Mouse (Mus musculus) megakaryocyte, adult 5-6 weeks (primary cell): Measurements from ENCODE around the gene Crtc2. TPM values are rescaled to one million over a fixed set of nuclear protein-coding genes. Genes with fewer than 3 reads are reported as not detected.
A peak's percentile ranks its signal among the peaks of the same experiment; 100 is the strongest.
"Not testable (repeated sequence)": the region's sequence is repeated elsewhere in the genome, so short reads cannot be mapped to it uniquely, and the experiment has no call there.

ENCODE experiments used
- ATAC-seq: 2 replicates; pipeline ENCODE4 v1.8.0; 2016; ENCODE audit warnings: mild to moderate bottlenecking, inconsistent platforms; ENCODE audit not compliant: poor library complexity, severe bottlenecking
- total RNA-seq, 2 experiments: library from RNA; stranded (forward) in 1 of 2; stranded (reverse) in 1 of 2; fragments of 153-499, 151-499 nt in 1 of 2; fragments of 221-1000, 200-1000 nt in 1 of 2; gene quantifications; 2 replicates each; pipeline versions ENCODE4 v1.2.3 to v1.2.4; 2015 to 2017

Gene Crtc2
- total RNA-seq, 2 experiments from 2014 or later: 11.3 to 49.5 TPM

DNA sequence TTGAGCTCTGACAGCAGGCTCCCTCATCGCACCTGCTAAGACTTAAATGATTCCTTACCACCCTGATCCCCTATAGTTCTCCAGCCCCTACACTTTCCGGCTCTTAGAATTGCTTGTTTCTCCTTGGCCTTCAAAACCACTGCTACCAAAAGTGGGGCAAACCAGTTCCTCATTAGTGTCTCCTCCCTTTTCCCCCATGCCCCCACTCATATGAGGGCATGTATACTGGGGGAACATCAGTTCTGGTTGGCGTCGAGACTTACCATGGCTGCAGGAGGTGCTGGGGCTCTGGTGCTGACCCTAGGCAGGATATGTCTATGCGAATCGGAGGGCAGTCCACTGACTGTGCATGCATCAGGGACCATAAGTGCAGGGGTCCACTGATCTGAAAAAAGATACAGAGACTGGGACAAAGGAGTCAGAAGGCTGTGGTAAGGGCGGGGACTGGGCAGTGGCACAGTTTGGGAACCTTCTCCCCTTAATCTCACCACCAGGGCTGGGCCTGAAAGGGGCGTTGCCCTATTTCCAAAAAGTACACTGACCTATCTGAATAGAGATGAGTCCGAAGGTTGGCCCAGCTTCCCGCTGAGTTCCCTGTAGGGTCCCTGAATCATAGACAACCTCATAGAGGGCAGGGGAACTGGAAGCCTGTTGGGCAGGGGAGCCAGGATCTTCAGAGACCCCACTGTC, 12.1 kb upstream of the Crtc2 start:
- 0 out of 2 replicates have a peak, but pooled peaks have one; percentile 12 for ATAC-seq

DNA sequence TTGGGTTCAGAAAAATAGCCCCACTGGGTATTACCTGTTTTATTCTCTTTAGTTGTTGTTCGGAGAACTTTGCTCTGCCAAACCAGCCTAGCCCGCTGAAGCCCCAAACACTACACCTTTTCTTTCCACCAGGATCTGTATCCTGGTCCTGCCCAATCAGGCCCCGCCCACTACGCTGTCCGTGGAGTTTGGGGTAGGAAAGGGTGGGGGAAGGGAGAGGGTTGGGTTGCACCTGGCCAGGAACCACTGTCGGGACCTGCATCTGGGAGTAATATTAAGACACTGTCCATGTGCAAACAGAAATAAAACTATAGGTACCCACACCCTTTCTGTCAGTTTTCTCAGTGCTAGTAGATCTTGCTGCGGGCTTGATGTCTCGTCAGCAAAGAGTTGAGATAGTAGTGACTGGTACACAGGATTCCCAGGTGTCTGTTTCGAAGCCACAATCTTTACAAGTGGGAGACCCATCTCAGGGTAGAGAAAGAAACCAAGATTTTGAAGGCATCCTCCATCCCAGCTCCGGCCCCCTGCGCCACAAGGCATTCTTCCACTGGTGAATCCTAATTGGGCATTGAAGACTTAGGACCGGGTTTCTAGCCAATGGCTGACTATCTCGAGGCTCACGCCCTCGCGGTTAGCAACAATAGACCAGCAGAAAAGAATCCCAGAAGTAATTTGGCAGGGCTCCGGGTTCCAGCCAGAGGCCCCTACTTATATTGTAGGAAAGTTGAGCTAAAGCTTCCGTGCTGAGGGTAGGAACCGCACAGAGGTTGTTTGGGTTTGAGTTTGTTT, 10.8 kb upstream of the Crtc2 start, which contains the start of gene Creb3l4:
TSS of gene Creb3l4 (minus strand) at position 529 of the 792 bp plus-strand sequence.
- no peak for ATAC-seq

DNA sequence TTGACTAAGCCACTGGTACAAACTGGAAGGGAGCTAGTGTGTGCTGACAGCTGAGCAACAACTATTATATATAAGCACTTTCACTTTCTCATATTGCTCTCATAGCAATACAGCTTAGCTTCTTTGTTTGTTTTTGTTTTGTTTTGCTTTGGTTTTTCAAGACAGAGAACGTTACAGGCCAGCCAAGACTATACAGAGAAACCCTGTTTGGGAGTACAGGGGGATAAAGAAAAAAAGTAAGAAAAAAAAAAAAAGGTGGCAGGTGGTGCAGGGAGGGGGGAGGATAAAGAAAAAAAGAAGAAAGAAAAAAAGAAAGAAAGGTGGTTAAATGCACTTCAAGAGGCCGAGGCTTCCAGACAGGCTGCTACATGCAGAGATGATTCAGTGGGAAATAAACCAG, 8.6 kb upstream of the Crtc2 start:
- no peak for ATAC-seq

DNA sequence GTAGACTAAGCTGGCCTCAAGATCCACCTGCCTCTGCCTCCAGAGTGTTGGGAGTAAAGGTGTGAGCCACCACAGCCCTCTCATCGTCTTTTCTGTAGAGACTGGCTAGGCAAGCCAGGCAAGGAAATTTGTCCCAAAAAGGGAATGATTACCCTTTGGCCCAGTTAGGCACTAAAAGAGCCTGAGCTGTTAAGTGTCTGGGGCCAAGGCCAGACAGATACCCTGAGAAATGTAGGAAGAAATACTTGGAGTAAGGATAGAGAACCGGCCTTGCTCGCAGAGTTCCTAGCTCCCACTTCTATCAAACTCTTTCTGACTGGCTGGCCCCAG, 6.4 kb upstream of the Crtc2 start:
- no peak for ATAC-seq

DNA sequence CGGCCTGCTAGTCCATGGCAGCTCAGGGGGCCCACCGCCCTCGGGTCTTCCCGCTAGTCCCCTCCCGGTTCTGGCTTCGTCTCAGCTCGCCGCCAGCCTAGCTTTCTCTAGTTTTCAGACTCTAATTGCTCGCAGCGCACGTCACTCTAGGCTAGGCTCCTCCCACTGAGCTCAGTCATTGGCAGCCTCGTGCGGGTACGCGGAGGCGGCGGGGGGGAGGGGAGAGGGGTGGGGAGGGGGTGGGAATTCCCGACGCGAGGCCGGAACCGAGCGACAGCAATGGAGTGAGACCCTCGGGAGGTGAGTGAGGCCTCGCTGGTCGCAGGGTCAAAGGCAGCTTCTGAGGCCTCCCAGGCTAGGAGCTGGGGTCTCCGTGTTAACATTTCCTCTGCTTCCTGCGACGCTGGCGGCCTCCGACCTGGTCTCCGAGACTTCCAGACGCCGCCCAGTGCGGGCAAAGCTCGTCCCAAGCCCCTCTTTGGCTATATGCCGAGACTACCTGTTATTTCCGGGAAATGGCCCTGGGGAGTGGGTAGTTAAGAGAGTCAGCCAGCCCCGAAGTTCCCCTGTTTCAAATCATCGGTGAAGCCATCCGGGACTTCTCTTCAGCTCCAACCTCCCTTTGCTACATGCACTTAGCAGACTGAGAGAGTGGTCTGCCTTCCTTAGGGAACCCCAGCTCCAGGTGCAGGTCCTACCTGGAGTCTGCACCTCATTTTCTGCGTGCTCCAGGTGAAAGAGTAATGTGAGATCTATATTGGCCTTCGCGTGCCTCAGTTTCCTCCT, 5.8 kb upstream of the Crtc2 start, which contains the start of gene Slc39a1:
TSS of gene Slc39a1 (plus strand) at position 213 of the 786 bp plus-strand sequence.
- peak; percentile 96 for ATAC-seq

DNA sequence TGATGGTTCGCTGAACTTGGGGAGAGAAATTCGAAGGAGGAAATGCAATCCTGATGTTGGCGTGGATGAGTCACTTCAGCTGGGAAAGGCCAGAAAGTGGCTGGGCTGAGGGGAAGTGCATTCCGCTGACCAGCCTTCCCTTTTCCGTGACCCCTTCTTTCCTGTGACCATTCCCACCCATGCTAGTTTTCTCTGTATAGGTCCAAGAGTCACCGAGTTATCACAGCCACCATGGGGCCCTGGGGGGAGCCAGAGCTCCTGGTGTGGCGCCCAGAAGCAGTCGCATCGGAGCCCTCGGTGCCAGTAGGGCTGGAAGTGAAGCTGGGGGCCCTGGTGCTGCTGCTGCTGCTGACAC, 5.2 kb upstream of the Crtc2 start:
- peak; percentile 41 for ATAC-seq

DNA sequence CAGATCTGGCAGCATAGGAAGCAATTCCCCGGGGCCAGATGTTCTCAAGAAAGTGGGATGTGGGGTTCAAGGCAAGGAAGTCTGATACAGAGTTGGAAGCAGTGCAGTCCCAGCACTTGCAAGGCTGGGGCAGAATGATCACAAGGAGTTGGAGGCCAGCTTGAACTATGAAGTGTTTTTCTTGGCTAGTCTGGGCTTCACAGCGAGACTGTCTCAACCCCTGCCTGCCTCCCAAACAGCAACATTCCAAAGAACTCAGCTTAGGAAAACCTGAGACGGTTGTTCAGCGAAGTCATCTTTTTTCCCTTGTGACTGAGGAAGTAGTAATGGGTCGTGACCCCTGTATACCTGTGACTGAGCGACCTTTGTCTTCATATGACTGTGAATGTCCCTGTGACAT, 3.2 kb upstream of the Crtc2 start:
- no peak for ATAC-seq

DNA sequence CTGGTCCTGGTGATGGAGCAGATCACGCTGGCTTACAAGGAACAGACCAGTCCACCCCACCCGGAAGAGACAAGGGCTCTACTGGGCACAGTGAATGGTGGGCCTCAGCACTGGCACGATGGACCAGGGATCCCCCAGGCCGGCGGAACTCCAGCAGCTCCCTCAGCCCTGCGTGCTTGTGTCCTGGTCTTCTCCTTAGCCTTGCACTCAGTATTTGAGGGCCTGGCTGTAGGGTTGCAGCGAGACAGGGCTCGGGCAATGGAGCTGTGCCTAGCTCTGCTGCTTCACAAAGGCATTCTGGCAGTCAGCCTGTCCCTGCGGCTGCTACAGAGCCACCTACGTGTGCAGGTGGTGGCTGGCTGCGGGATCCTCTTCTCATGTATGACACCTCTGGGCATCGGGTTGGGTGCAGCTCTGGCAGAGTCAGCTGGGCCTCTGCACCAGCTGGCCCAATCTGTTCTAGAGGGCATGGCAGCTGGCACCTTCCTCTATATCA, 2.2 kb upstream of the Crtc2 start:
- not testable (repeated sequence) for ATAC-seq

DNA sequence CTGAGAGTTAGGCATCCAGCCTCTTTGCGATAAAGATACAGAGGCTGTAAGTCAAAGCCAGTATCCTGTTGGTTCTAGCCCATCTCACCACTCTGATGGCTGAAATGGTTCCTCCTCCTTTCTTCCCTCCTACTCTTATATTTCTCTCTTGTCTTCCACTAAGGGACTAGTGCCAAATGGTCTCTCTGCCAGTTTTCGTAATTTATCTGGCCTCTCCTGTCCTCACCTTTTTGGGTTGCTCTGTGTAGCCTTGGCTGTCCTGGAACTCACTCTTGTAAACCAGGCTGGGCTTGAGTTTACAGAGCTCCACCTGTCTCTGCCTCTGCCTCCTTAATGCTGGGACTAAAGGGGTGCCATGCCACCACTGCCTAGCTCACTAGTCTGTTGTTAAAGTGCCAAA, 1.3 kb upstream of the Crtc2 start:
- not testable (repeated sequence) for ATAC-seq

DNA sequence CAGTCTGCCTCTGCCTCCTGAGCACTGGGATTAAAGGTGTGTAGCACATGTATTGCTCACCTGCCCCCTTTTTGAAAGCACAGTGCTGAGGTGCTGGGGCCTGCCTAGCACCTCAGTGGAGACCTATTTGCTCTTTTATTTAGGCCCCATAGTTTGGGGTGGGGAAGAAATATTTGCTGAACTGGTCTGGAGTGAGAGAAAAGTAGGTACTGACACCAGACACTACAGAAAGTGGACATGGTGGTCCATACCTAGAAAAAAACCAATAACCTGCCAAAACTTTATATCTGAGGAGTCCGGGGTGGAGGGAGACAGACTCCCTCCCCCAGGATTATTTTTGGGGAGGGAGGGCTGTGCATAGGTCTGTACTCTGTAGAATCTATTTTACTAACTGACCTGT, 789 bp upstream of the Crtc2 start:
- not testable (repeated sequence) for ATAC-seq

DNA sequence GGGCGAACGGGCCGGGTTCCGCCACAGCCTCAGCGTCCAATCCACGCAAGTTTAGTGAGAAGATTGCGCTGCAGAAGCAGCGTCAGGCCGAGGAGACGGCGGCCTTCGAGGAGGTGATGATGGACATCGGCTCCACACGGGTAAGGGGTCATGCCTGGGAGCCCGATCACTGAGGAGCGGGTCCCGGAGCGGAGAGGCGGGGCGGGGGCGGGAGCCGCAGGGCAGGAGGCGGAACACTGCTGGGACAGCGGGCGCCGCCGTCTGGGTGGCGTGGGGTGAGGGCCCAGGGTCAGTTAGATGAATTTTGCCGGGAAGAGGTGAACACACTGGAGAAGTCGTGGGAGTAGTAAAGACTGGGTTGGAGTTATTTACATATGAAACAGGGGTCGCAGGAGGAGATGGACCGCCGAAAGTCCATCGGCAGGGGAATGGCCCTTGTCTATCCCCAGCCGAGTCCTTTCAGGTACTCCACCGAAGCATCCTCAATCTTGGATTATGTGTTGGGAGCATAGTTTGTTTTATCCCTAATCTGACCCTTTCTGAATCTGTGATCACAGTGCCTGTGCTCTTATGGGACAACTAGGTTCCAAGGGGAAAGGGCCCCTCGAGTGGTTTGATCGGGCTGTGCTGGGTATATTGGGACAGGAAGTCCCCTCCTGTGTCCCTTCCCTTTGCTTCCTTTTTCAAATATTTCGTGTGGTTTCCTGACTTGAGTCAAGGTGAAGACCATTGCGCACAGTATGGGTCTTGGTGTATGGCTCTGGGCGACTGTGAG, 643 bp downstream of the Crtc2 start:
- peak; percentile 53 for ATAC-seq

DNA sequence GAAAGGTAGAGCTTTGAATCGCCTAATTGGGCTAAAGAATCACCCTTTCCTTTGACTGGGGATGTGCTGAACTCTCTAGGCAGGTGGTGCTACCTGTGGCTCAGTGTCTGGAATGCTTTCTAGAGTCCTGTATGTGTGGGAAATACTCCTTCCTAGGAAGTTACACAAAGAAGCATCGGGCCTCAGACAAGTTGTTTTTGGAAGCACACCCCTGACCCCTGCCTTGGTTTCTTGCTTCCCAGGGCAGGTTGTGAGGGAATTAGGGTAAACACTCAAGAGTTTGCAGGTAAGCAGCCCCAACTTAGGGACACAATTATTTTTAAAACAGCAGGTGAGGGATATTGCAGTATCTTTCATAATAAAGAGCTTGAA, 1.2 kb downstream of the Crtc2 start:
- ATAC-seq: no peak

DNA sequence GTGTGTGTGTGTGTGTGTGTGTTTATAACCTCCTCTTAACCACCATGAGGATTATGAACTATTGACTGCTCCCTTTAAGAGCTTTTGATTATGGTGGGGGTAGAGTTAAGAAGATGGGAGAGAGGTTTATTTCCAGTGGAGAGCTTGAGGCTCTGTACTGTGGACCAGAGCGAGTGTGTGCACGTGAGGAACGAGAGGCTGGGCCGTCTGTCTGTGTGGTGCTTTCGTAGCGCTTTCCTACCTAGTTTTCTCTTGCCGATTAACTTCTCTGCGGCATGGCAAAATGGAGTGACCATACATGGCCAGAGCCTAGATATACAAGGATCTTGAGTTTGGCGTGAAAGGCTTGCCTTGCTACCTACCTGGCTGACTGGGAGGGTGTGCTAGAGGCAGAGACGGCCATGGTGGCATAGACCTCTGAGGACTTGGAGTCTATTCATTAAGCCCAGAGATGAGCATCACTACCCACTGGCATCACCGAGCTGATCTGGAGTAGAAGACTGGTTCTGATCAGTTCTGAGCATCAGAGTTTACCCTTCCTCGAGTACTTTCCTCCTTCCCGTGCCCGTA, 1.9 kb downstream of the Crtc2 start:
- no peak for ATAC-seq

DNA sequence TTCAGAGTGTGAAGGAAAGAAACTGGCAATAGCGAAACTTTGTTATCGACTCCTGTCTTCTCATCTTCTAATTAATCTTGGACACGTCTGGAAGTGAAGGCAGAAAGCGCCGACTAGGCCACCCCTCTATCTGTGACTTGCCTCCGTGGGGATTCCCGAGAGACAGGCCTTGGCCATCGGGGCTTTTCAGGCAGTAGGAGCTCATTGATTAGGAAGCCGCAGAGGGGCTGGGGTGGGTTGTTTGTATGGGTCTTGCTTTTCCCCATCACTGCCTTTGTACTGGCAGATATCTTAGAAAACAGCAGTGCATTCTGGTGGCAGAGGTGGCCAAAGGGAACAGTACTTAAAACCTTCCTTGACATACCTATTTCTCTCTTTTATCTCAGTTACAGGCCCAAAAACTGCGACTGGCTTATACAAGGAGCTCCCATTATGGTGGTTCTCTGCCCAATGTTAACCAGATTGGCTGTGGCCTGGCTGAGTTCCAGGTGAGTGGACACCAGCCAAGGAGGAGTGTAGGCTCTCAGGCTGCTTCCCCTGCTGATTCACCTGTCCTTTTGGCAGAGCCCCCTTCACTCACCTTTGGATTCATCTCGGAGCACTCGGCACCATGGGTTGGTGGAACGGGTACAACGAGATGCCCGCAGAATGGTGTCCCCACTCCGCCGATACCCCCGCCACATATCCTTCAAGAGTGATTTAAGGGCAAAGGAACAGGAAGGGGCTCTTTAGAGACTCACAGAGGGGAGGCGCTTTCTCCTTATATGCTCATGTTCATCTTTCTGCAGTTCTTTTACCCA, 3.0 kb downstream of the Crtc2 start:
- no peak for ATAC-seq

DNA sequence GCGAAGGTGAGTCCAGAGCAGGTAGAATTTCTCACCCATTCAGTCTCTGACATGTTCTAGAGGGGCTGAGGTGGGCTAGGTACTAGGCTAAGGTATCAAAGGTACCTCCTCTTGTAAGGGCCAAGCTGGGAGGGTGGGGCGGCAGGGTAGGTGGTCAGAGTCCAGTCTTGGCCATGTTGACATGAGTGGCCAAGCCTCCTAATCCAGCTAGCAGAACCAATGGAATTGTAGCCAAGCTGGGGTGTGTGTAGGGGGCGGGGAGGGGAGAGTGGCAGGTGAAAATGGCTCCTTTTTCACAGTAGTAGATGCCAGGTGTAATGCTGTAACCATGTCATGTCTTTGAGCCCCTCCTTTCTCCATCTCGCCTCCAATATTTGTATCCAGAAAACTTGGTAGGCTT, 4.6 kb downstream of the Crtc2 start:
- ATAC-seq: no peak

DNA sequence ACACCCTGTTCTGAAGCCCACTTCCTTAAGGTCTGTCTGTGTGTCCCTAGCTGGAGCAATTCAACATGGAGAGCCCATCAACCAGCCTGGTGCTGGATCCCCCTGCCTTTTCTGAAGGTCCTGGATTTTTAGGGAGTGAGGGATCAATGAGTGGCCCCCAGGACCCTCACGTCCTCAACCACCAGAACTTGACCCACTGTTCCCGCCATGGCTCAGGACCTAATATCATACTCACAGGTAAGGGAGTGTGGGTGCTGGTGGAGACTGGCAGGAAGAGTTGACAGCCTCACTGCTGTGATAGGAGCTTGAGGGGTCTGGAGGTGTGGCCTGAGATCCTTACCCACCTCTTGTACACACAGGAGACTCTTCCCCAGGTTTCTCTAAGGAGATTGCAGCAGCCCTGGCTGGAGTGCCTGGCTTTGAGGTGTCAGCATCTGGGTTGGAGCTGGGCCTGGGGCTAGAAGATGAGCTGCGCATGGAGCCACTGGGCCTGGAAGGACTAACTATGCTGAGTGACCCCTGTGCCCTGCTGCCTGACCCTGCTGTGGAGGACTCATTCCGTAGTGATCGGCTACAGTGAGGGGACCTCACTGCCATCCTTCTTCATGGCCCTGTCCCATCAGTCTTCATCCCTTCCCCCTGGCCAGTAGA, 9.3 kb downstream of the Crtc2 start:
- no peak for ATAC-seq

DNA sequence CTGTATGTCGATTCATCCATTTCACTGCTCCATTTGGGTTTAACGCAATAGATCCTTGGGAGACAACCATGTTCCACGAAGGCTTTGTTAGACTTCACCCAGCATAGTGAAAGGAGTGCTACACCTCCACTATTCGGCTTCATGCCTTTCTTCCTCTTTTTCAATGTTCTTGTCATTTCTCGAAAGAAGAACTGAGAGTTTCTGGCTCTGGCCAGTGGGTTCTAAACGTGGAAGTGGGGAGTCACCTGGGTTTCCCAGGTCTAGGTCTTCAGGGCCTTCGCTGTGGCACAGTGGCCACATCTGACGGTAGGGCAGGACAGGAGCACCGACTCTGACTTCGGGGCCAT, 10.7 kb downstream of the Crtc2 start:
- ATAC-seq: no peak; the same call in 1 of the 2 replicates

DNA sequence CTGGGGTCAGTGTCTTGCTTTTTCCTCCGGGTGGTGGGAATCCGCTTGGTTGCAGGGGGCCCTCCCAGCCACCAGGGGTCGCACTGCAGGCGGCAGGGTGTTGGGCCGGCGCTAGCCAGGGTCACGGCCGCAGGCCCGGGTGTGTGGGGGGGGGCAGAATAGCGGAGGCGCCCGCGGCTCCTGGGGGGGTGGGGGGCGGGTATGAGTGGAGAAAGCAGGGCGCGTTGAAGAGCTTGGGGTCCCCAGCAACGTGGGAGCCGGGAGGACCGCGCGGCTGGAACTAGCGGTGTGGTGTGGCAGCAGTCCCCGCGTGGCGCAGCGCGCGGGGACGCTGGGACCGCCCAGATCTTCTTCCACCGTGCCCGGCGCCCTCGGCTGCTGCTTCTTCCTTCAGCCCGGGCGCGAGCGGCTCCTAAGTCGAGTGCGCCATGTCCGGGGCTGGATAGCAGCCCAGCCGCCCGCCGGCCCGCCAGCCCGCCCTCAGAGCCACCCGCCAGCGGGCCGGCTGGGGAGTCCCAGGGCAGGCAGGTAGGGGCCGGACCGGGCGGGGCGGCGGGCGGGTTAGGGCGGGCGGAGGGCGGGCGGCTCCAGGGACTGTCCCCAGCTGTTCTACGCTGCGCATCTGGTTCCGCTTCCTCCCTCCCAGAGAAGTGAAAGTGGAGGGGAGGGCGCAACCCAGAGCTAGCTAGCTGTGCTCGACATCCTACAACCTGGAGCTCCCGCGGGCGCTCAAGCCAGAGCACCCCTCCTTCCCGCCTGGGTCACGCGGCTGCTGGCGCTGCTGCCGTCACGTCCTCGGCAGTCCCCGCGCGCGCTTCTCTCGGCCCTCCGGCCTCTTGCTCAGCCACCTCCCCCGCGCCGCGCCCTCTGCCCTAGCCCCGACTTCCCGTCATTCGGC, 11.3 kb downstream of the Crtc2 start, which contains the start of gene Dennd4b:
TSS of gene Dennd4b (plus strand) at position 152 of the 898 bp plus-strand sequence.
- peak; percentile 70 for ATAC-seq
